Mouse (Mus musculus) heart, embryonic 14.5 days (tissue): ENCODE measurements around the gene Slc39a3. TPM values are rescaled to one million over a fixed set of nuclear protein-coding genes. Genes with fewer than 3 reads are reported as not detected.
A peak's percentile ranks its signal among the peaks of the same experiment; 100 is the strongest.

Experiments
- ATAC-seq: fragments of 200-750 bp; cut with Nextera tagmentation; 2 replicates; pipeline ENCODE4 v1.8.0; 2017; ENCODE audit warnings: low read depth, moderate TSS enrichment; ENCODE audit not compliant: insufficient number of reproducible peaks, insufficient read depth, low FRiP score
- H3K27ac ChIP-seq, 2 experiments: fragments of 200-500 bp in 1 of 2; fragments of 300-500 bp in 1 of 2; sonication (generic) in 1 of 2; replicated peaks in 1 of 2; 2 replicates each; pipeline ENCODE4 v1.5.1; 2012 to 2014; ENCODE audit warnings: low read depth in 2 of 2, low read length in 2 of 2, control low read depth in 1 of 2, mild to moderate bottlenecking in 1 of 2, mixed read lengths in 1 of 2; ENCODE audit not compliant: control insufficient read depth in 1 of 2, insufficient read depth in 1 of 2
- H3K27me3 ChIP-seq: fragments of 300-500 bp; sonication (generic); 2 replicates; pipeline ENCODE4 v1.6.1; 2014; ENCODE audit warnings: mild to moderate bottlenecking, low read length, control low read depth; ENCODE audit not compliant: control insufficient read depth, insufficient read depth
- H3K36me3 ChIP-seq: fragments of 300-500 bp; sonication (generic); 2 replicates; pipeline ENCODE4 v1.6.1; 2014; ENCODE audit warnings: mild to moderate bottlenecking, control low read depth, low read length, mixed read lengths; ENCODE audit not compliant: control insufficient read depth, insufficient read depth
- H3K4me1 ChIP-seq, 2 experiments: fragments of 200-500 bp in 1 of 2; fragments of 300-500 bp in 1 of 2; sonication (generic) in 1 of 2; 2 replicates each; pipeline ENCODE4 v1.6.1; 2012 to 2014; ENCODE audit warnings: low read length in 2 of 2, control low read depth in 1 of 2, mixed read lengths in 1 of 2; ENCODE audit not compliant: control insufficient read depth in 2 of 2, insufficient read depth in 2 of 2
- H3K4me2 ChIP-seq: fragments of 300-500 bp; sonication (generic); 2 replicates; pipeline ENCODE4 v1.6.1; 2014; ENCODE audit warnings: mild to moderate bottlenecking, low read length
- H3K4me3 ChIP-seq, 2 experiments: fragments of 200-500 bp in 1 of 2; fragments of 300-500 bp in 1 of 2; sonication (generic) in 1 of 2; 2 replicates each; pipeline ENCODE4 v1.5.1; 2012 to 2014; ENCODE audit warnings: low read length in 2 of 2, mild to moderate bottlenecking in 2 of 2, control low read depth in 1 of 2, low read depth in 1 of 2, moderate library complexity in 1 of 2; ENCODE audit not compliant: control insufficient read depth in 1 of 2, insufficient read depth in 1 of 2
- H3K9ac ChIP-seq: fragments of 300-500 bp; sonication (generic); 2 replicates; pipeline ENCODE4 v1.6.1; 2014; ENCODE audit warnings: mild to moderate bottlenecking, low read length
- H3K9me3 ChIP-seq: fragments of 300-500 bp; sonication (generic); 2 replicates; pipeline ENCODE4 v1.6.1; 2016; ENCODE audit warnings: low read length, control low read depth; ENCODE audit not compliant: control insufficient read depth
- WGBS: fragments of 180-500 bp; shearing (Covaris S2); extraction: QIAGEN DNeasy Blood & Tissue Kit; methylation state at CpG from one replicate; pipeline ENCODE4 v1.1.7; 2014; 5-methylcytosine and 5-hydroxymethylcytosine counted together
- polyA plus RNA-seq: library from polyadenylated mRNA; unstranded; fragments of >200 nt; fragmentation: Nextera tagmentation; extraction: Ambion mirVana; gene quantifications from 2 replicates; pipeline ENCODE4 v1.2.1, GENCODE M21; 2014

The Slc39a3 gene
- polyA plus RNA-seq, 1 experiment from 2014 or later = 5.2 TPM

- H3K27ac ChIP-seq = no peak overlapping the region
- no peaks in the 10 kb centered on the region for H3K9me3 ChIP-seq
- H3K36me3 ChIP-seq = no peaks in the 10 kb centered on the region
- peaks cover 19% of the 10 kb centered on the region for H3K27me3 ChIP-seq
- H3K9ac ChIP-seq = 0 out of 2 replicates have a peak overlapping the region, but pooled peaks have one; percentile 16
- no peak overlapping the region for H3K4me2 ChIP-seq
- no peak overlapping the region for H3K4me3 ChIP-seq
- 41% methylated on average over 10 of the region's 10 CpGs for WGBS
- ATAC-seq = no peak
- H3K4me1 ChIP-seq = peaks cover 7 to 10% of the 10 kb centered on the region in 2 experiments
Measured at GRCm38 (mm10) chr10:81001161-81001560, 36.1 kb downstream of the Slc39a3 start.

- no peak for ATAC-seq
- Histone ChIP-seq H3K9ac (no peak overlapping the region), H3K4me2 (0 out of 2 replicates have a peak overlapping the region, but pooled peaks have one; percentile 12), H3K9me3 (no peaks in the 10 kb centered on the region), H3K4me3 (no peak overlapping the region), H3K36me3 (no peaks in the 10 kb centered on the region), H3K4me1 (peaks cover 7 to 10% of the 10 kb centered on the region in 2 experiments), H3K27ac (no peak overlapping the region), H3K27me3 (peaks cover 19% of the 10 kb centered on the region)
- 48% methylated on average over 28 of the region's 28 CpGs for WGBS
Measured at GRCm38 (mm10) chr10:81000197-81001062, 36.8 kb downstream of the Slc39a3 start.

GRCm38 (mm10) chr10:80999362-81000196 is 37.6 kb downstream of the Slc39a3 start:
- Histone ChIP-seq H3K4me2 (peak overlapping the region; percentile 12; the same call in 1 of the 2 replicates), H3K4me1 (peaks cover 9 to 10% of the 10 kb centered on the region in 2 experiments), H3K27me3 (peaks cover 19% of the 10 kb centered on the region), H3K27ac (no peak overlapping the region), H3K9me3 (no peaks in the 10 kb centered on the region), H3K4me3 (no peak overlapping the region), H3K36me3 (no peaks in the 10 kb centered on the region), H3K9ac (no peak overlapping the region)
- 29% methylated on average over 37 of the region's 37 CpGs for WGBS
- no peak for ATAC-seq

GRCm38 (mm10) chr10:80998778-80999177 is 38.4 kb downstream of the Slc39a3 start:
- H3K27ac ChIP-seq = no peak overlapping the region
- no peak overlapping the region for H3K4me2 ChIP-seq
- no peak overlapping the region for H3K4me3 ChIP-seq
- H3K9ac ChIP-seq = no peak overlapping the region
- no peak for ATAC-seq
- 9% methylated on average over 12 of the region's 12 CpGs for WGBS
- H3K4me1 ChIP-seq = peaks cover 9 to 10% of the 10 kb centered on the region in 2 experiments
- no peaks in the 10 kb centered on the region for H3K9me3 ChIP-seq
- H3K27me3 ChIP-seq = peaks cover 19% of the 10 kb centered on the region
- no peaks in the 10 kb centered on the region for H3K36me3 ChIP-seq

GRCm38 (mm10) chr10:80998021-80998420 is 39.2 kb downstream of the Slc39a3 start:
- ATAC-seq = no peak
- Histone ChIP-seq H3K36me3 (no peaks in the 10 kb centered on the region), H3K4me2 (no peak overlapping the region), H3K27me3 (peaks cover 19% of the 10 kb centered on the region), H3K27ac (no peak overlapping the region), H3K9ac (no peak overlapping the region), H3K4me3 (no peak overlapping the region), H3K4me1 (peaks cover 9 to 10% of the 10 kb centered on the region in 2 experiments), H3K9me3 (no peaks in the 10 kb centered on the region)
- WGBS = 39% methylated on average over 14 of the region's 14 CpGs

GRCm38 (mm10) chr10:80997332-80997731 is 39.9 kb downstream of the Slc39a3 start:
- no peak for ATAC-seq
- H3K36me3 ChIP-seq = no peaks in the 10 kb centered on the region
- no peaks in the 10 kb centered on the region for H3K9me3 ChIP-seq
- H3K27ac ChIP-seq = no peak overlapping the region
- peaks cover 19% of the 10 kb centered on the region for H3K27me3 ChIP-seq
- WGBS = 75% methylated on average over 8 of the region's 8 CpGs
- no peak overlapping the region for H3K4me2 ChIP-seq
- H3K4me3 ChIP-seq = no peak overlapping the region
- H3K9ac ChIP-seq = no peak overlapping the region
- peaks cover 9 to 10% of the 10 kb centered on the region in 2 experiments for H3K4me1 ChIP-seq

- Histone ChIP-seq H3K9ac (no peak overlapping the region), H3K4me3 (no peak overlapping the region), H3K4me1 (peaks cover 9 to 10% of the 10 kb centered on the region in 2 experiments), H3K36me3 (no peaks in the 10 kb centered on the region), H3K27ac (no peak overlapping the region), H3K9me3 (no peaks in the 10 kb centered on the region), H3K4me2 (no peak overlapping the region), H3K27me3 (peaks cover 19% of the 10 kb centered on the region)
- 91% methylated on average over 8 of the region's 8 CpGs for WGBS
- ATAC-seq = no peak
Measured at GRCm38 (mm10) chr10:80996501-80996900, 40.7 kb downstream of the Slc39a3 start.
